In the genomic region with DNA sequence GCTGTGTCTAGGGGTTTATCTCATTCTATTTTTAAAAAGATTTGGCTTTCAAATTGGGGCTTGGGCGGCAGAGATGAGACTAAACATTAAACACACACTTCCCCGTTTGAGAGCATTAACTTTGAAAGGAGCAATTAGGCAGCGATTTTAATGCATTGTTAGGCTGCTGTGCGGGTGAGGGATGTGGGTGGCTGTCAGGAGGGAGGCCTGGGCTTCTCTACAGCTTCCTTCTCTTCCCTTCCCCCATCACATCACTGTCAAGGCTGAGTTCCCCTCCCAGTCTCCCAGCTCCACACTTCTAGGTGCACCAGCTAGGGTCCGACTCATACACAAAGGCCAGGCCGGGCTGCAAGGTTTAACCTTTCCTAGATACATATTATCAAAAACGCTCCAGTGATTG, we compare ENCODE assay signal across 15 mouse cellular contexts. TPM values are rescaled to one million over a fixed set of nuclear protein-coding genes. Genes with fewer than 3 reads are reported as not detected.
DNase-seq lines count a peak whose midpoint lies in the region; ATAC-seq lines count a peak whose summit lies in the region.
"Had no signal": no experiment of that assay in that cellular context is flagged by ENCODE, and none has a peak within 500 bp of the region (broad histone marks: within the 10 kb centered on the region; RNA-seq: fewer than 3 reads in every experiment).

No protein-coding gene starts in this region.

- WGBS in forebrain, embryonic 12.5 days: 25% methylated on average over 7 of the region's 7 CpGs
- WGBS in forebrain, embryonic 10.5 days: 32% methylated on average over 7 of the region's 7 CpGs

- H3K27ac ChIP-seq in forebrain, embryonic 12.5 days: 0 out of 2 replicates have a peak overlapping the region, but pooled peaks have one; percentile 25
- H3K27ac ChIP-seq in forebrain, embryonic 10.5 days: no peak overlapping the region
- H3K27ac ChIP-seq: embryonic facial prominence, embryonic 12.5 days; limb, embryonic 15.5 days had no signal

- no peak overlapping the region for H3K4me3 ChIP-seq in forebrain, embryonic 12.5 days (replicated peaks)
- no peak overlapping the region for H3K4me3 ChIP-seq in forebrain, embryonic 10.5 days
- H3K4me3 ChIP-seq: embryonic facial prominence, embryonic 12.5 days; limb, embryonic 15.5 days had no signal

- no peaks in the 10 kb centered on the region for H3K27me3 ChIP-seq in forebrain, embryonic 12.5 days
- no peaks in the 10 kb centered on the region for H3K27me3 ChIP-seq in forebrain, embryonic 10.5 days (ENCODE audit: poor library complexity, severe bottlenecking)
- H3K27me3 ChIP-seq: embryonic facial prominence, embryonic 12.5 days had no signal

- no peak overlapping the region for H3K9ac ChIP-seq in forebrain, embryonic 12.5 days
- H3K9ac ChIP-seq: embryonic facial prominence, embryonic 12.5 days; limb, embryonic 15.5 days had no signal

- peaks cover 10% of the 10 kb centered on the region for H3K4me1 ChIP-seq in forebrain, embryonic 12.5 days
- peaks cover 10% of the 10 kb centered on the region; the same call in 1 of the 2 replicates for H3K4me1 ChIP-seq in forebrain, embryonic 10.5 days
- H3K4me1 ChIP-seq: embryonic facial prominence, embryonic 12.5 days had no signal

- DNase-seq in forebrain, embryonic 10.5 days (ENCODE audit: extremely low spot score, low spot score): no peak
- DNase-seq in right cerebral cortex, postnatal 10 days (ENCODE audit: low spot score in 2 of 2): peak; percentile 34 to 36
- no peak for DNase-seq in right cerebral cortex, postnatal 4 days
- peak; percentile 26 for DNase-seq in telencephalon, adult 2 months (ENCODE audit: low read depth, low spot score)
- no peak for DNase-seq in cerebellum, adult 9-11 months
- DNase-seq in spleen, postnatal 4 days (ENCODE audit: low spot score in 2 of 2): no peak
- DNase-seq: lung, postnatal 10 days; thymus, adult 18-20 months had no signal

- peak; percentile 67; the same call in 1 of the 2 replicates for ATAC-seq in forebrain, embryonic 12.5 days (ENCODE audit: low FRiP score)
- peak; percentile 18 to 19; a peak in 2 of 4 replicates for ATAC-seq in hematopoietic stem cell, adult 5-6 weeks (replicated peaks in 1 of 2; ENCODE audit: insufficient read depth in 1 of 2, low FRiP score in 2 of 2, low TSS enrichment in 1 of 2, low read depth in 1 of 2, poor library complexity in 2 of 2, severe bottlenecking in 2 of 2)

- H3K36me3 ChIP-seq in forebrain, embryonic 12.5 days (replicated peaks): no peaks in the 10 kb centered on the region
- no peaks in the 10 kb centered on the region for H3K36me3 ChIP-seq in forebrain, embryonic 10.5 days (replicated peaks)
- H3K36me3 ChIP-seq: embryonic facial prominence, embryonic 12.5 days; limb, embryonic 15.5 days had no signal

- no peaks in the 10 kb centered on the region for H3K9me3 ChIP-seq in forebrain, embryonic 12.5 days
- no peaks in the 10 kb centered on the region for H3K9me3 ChIP-seq in forebrain, embryonic 10.5 days
- H3K9me3 ChIP-seq: embryonic facial prominence, embryonic 12.5 days; limb, embryonic 15.5 days had no signal

- no peak overlapping the region for H3K4me2 ChIP-seq in forebrain, embryonic 12.5 days
- H3K4me2 ChIP-seq: embryonic facial prominence, embryonic 12.5 days; limb, embryonic 15.5 days had no signal

RNA-seq across cellular contexts. Expression of a gene that starts 18.0 kb away (rescaled TPM):
- polyA plus RNA-seq in forebrain, embryonic 12.5 days (2016; fragmentation: Nextera tagmentation; extraction: Ambion mirVana): not detected in 2 replicates
- polyA plus RNA-seq in forebrain, embryonic 10.5 days (2016; fragmentation: Nextera tagmentation; extraction: Ambion mirVana): not detected in 2 replicates
- total RNA-seq in hematopoietic stem cell, adult 5-6 weeks (2017): not detected in 2 replicates
- total RNA-seq: layer of hippocampus, postnatal 14 days; left cerebral cortex, postnatal 25 days had no signal
- polyA plus RNA-seq: embryonic facial prominence, embryonic 12.5 days; midbrain, embryonic 16.5 days had no signal

RNA-seq across cellular contexts. Expression of a gene that starts 55.0 kb away (rescaled TPM):
- 37.9 TPM in 2 replicates for polyA plus RNA-seq in forebrain, embryonic 12.5 days (2016; fragmentation: Nextera tagmentation; extraction: Ambion mirVana)
- polyA plus RNA-seq in forebrain, embryonic 10.5 days (2016; fragmentation: Nextera tagmentation; extraction: Ambion mirVana): 55.6 and 60.3 TPM in 2 replicates
- 9.0 and 15.8 TPM in 2 replicates for total RNA-seq in hematopoietic stem cell, adult 5-6 weeks (2017)

Comparison
In these comparisons a context has a peak if more than half of its experiments do, and no peak if none do; other contexts are left out.
1. DNase-seq: peak in right cerebral cortex, postnatal 10 days (2 of 2) and telencephalon, adult 2 months (single experiment); none in forebrain, embryonic 10.5 days (single experiment), right cerebral cortex, postnatal 4 days (single experiment), cerebellum, adult 9-11 months (single experiment) and spleen, postnatal 4 days (0 of 2).